Mouse (Mus musculus): Measurements from ENCODE around the gene Arid5a. TPM values are rescaled to one million over a fixed set of nuclear protein-coding genes. Genes with fewer than 3 reads are reported as not detected.

Arid5a gene
- polyA plus RNA-seq, 1 experiment from 2014 or later, result 4.0 TPM

GRCm38 (mm10) chr1:36321829-36322573 lies 14.5 kb downstream of the Arid5a start:
- DNase-seq (ENCODE audit: low spot score) (peak; percentile 39), ATAC-seq (ENCODE audit: low FRiP score, low TSS enrichment) (peak; percentile 47)
- Histone ChIP-seq H3K4me1 (replicated peaks; ENCODE audit: control insufficient read depth, insufficient read depth) (no peaks in the 10 kb centered on the region), H3K9ac (ENCODE audit: low read length) (no peak overlapping the region), H3K4me3 (ENCODE audit: low read depth, low read length) (no peak overlapping the region), H3K27ac (replicated peaks) (no peak overlapping the region), H3K9me3 (ENCODE audit: control insufficient read depth, low read length) (no peaks in the 10 kb centered on the region), H3K36me3 (ENCODE audit: control insufficient read depth, insufficient read depth, low read length) (no peaks in the 10 kb centered on the region; the same call in 1 of the 2 replicates), H3K4me2 (replicated peaks; ENCODE audit: low read depth) (no peak overlapping the region), H3K27me3 (ENCODE audit: control insufficient read depth, insufficient read depth, low read length) (no peaks in the 10 kb centered on the region)
- 60% methylated on average over 11 of the region's 11 CpGs for WGBS
- no peak for TF ChIP-seq EP300 (optimal IDR thresholded peaks at IDR 0.05)
- TF ChIP-seq CTCF (IDR thresholded peaks at IDR 0.05; ENCODE audit: low read depth), result peak; percentile 65

GRCm38 (mm10) chr1:36323076-36323475 lies 15.5 kb downstream of the Arid5a start:
- 56% methylated on average over 9 of the region's 9 CpGs for WGBS
- Histone ChIP-seq H3K9ac (ENCODE audit: low read length) (no peak overlapping the region), H3K9me3 (ENCODE audit: control insufficient read depth, low read length) (no peaks in the 10 kb centered on the region), H3K27ac (replicated peaks) (no peak overlapping the region), H3K4me2 (replicated peaks; ENCODE audit: low read depth) (no peak overlapping the region), H3K36me3 (ENCODE audit: control insufficient read depth, insufficient read depth, low read length) (no peaks in the 10 kb centered on the region; the same call in 1 of the 2 replicates), H3K4me3 (ENCODE audit: low read depth, low read length) (no peak overlapping the region), H3K27me3 (ENCODE audit: control insufficient read depth, insufficient read depth, low read length) (no peaks in the 10 kb centered on the region), H3K4me1 (replicated peaks; ENCODE audit: control insufficient read depth, insufficient read depth) (no peaks in the 10 kb centered on the region)
- DNase-seq (ENCODE audit: low spot score), result no peak
- TF ChIP-seq CTCF (IDR thresholded peaks at IDR 0.05; ENCODE audit: low read depth) (no peak), EP300 (optimal IDR thresholded peaks at IDR 0.05) (no peak)
- no peak for ATAC-seq (ENCODE audit: low FRiP score, low TSS enrichment)

- peak; percentile 66 for DNase-seq (ENCODE audit: low spot score)
- Histone ChIP-seq H3K4me1 (replicated peaks; ENCODE audit: control insufficient read depth, insufficient read depth) (no peaks in the 10 kb centered on the region), H3K9ac (ENCODE audit: low read length) (no peak overlapping the region), H3K4me3 (ENCODE audit: low read depth, low read length) (no peak overlapping the region), H3K27ac (replicated peaks) (no peak overlapping the region), H3K4me2 (replicated peaks; ENCODE audit: low read depth) (no peak overlapping the region), H3K27me3 (ENCODE audit: control insufficient read depth, insufficient read depth, low read length) (no peaks in the 10 kb centered on the region), H3K36me3 (ENCODE audit: control insufficient read depth, insufficient read depth, low read length) (no peaks in the 10 kb centered on the region; the same call in 1 of the 2 replicates), H3K9me3 (ENCODE audit: control insufficient read depth, low read length) (no peaks in the 10 kb centered on the region)
- TF ChIP-seq EP300 (optimal IDR thresholded peaks at IDR 0.05) (no peak), CTCF (IDR thresholded peaks at IDR 0.05; ENCODE audit: low read depth) (peak; percentile 84)
- ATAC-seq (ENCODE audit: low FRiP score, low TSS enrichment), result peak; percentile 70
- 25% methylated on average over 8 of the region's 8 CpGs for WGBS
These were observed 16.4 kb downstream of the Arid5a start for GRCm38 (mm10) chr1:36323746-36324448.

- TF ChIP-seq EP300 (optimal IDR thresholded peaks at IDR 0.05) (no peak), CTCF (IDR thresholded peaks at IDR 0.05; ENCODE audit: low read depth) (no peak)
These were observed 18.4 kb downstream of the Arid5a start for GRCm38 (mm10) chr1:36325900-36326321.

GRCm38 (mm10) chr1:36326815-36327214 lies 19.3 kb downstream of the Arid5a start:
- Histone ChIP-seq H3K4me2 (replicated peaks; ENCODE audit: low read depth) (no peak overlapping the region), H3K4me1 (replicated peaks; ENCODE audit: control insufficient read depth, insufficient read depth) (no peaks in the 10 kb centered on the region), H3K27ac (replicated peaks) (no peak overlapping the region), H3K9ac (ENCODE audit: low read length) (no peak overlapping the region), H3K9me3 (ENCODE audit: control insufficient read depth, low read length) (no peaks in the 10 kb centered on the region), H3K27me3 (ENCODE audit: control insufficient read depth, insufficient read depth, low read length) (no peaks in the 10 kb centered on the region), H3K4me3 (ENCODE audit: low read depth, low read length) (no peak overlapping the region), H3K36me3 (ENCODE audit: control insufficient read depth, insufficient read depth, low read length) (peaks cover 7% of the 10 kb centered on the region; the same call in 1 of the 2 replicates)
- TF ChIP-seq EP300 (optimal IDR thresholded peaks at IDR 0.05), result no peak
- no peak for ATAC-seq (ENCODE audit: low FRiP score, low TSS enrichment)
- 97% methylated on average over 2 of the region's 2 CpGs for WGBS
- DNase-seq (ENCODE audit: low spot score), result no peak

More at GRCm38 (mm10) chr1:36325900-36326321, 18.4 kb downstream of the Arid5a start:
- Histone ChIP-seq H3K9me3 (ENCODE audit: control insufficient read depth, low read length) (no peaks in the 10 kb centered on the region), H3K4me3 (ENCODE audit: low read depth, low read length) (no peak overlapping the region), H3K4me2 (replicated peaks; ENCODE audit: low read depth) (no peak overlapping the region), H3K4me1 (replicated peaks; ENCODE audit: control insufficient read depth, insufficient read depth) (no peaks in the 10 kb centered on the region), H3K27ac (replicated peaks) (no peak overlapping the region), H3K27me3 (ENCODE audit: control insufficient read depth, insufficient read depth, low read length) (no peaks in the 10 kb centered on the region), H3K9ac (ENCODE audit: low read length) (no peak overlapping the region), H3K36me3 (ENCODE audit: control insufficient read depth, insufficient read depth, low read length) (peaks cover 6% of the 10 kb centered on the region; the same call in 1 of the 2 replicates)
- DNase-seq (ENCODE audit: low spot score) (no peak), ATAC-seq (ENCODE audit: low FRiP score, low TSS enrichment) (no peak)
- WGBS, result 81% methylated on average over 2 of the region's 2 CpGs

- H3K36me3 ChIP-seq (ENCODE audit: control insufficient read depth, insufficient read depth, low read length), result peaks cover 15% of the 10 kb centered on the region; the same call in 1 of the 2 replicates
- DNase-seq (ENCODE audit: low spot score), result no peak
- H3K4me1 ChIP-seq (replicated peaks; ENCODE audit: control insufficient read depth, insufficient read depth), result no peaks in the 10 kb centered on the region
- H3K9ac ChIP-seq (ENCODE audit: low read length), result no peak overlapping the region
- H3K27ac ChIP-seq (replicated peaks), result no peak overlapping the region
- no peak for ATAC-seq (ENCODE audit: low FRiP score, low TSS enrichment)
- no peak overlapping the region for H3K4me3 ChIP-seq (ENCODE audit: low read depth, low read length)
- no peaks in the 10 kb centered on the region for H3K9me3 ChIP-seq (ENCODE audit: control insufficient read depth, low read length)
- no peak for TF ChIP-seq EP300 (optimal IDR thresholded peaks at IDR 0.05)
- TF ChIP-seq CTCF (IDR thresholded peaks at IDR 0.05; ENCODE audit: low read depth), result no peak
- 75% methylated on average over 6 of the region's 6 CpGs for WGBS
- no peaks in the 10 kb centered on the region for H3K27me3 ChIP-seq (ENCODE audit: control insufficient read depth, insufficient read depth, low read length)
- no peak overlapping the region for H3K4me2 ChIP-seq (replicated peaks; ENCODE audit: low read depth)
These were observed 24.2 kb downstream of the Arid5a start for GRCm38 (mm10) chr1:36331743-36332142.
